Mouse (Mus musculus) lung, adult 2 months (tissue): ENCODE measurements around the gene Peli3.

Experiments
- CTCF ChIP-seq: fragments of 200-500 bp; IDR thresholded peaks from 2 replicates; pipeline ENCODE4 v1.5.1; 2011; ENCODE audit warnings: mild to moderate bottlenecking, low read length, control low read depth; ENCODE audit not compliant: insufficient read depth
- POLR2A ChIP-seq: fragments of 200-500 bp; IDR thresholded peaks from 2 replicates; pipeline ENCODE4 v1.6.1; 2011; ENCODE audit warnings: low read depth, mild to moderate bottlenecking, control low read depth, low read length, borderline replicate concordance; ENCODE audit errors: extremely low read depth

DNA sequence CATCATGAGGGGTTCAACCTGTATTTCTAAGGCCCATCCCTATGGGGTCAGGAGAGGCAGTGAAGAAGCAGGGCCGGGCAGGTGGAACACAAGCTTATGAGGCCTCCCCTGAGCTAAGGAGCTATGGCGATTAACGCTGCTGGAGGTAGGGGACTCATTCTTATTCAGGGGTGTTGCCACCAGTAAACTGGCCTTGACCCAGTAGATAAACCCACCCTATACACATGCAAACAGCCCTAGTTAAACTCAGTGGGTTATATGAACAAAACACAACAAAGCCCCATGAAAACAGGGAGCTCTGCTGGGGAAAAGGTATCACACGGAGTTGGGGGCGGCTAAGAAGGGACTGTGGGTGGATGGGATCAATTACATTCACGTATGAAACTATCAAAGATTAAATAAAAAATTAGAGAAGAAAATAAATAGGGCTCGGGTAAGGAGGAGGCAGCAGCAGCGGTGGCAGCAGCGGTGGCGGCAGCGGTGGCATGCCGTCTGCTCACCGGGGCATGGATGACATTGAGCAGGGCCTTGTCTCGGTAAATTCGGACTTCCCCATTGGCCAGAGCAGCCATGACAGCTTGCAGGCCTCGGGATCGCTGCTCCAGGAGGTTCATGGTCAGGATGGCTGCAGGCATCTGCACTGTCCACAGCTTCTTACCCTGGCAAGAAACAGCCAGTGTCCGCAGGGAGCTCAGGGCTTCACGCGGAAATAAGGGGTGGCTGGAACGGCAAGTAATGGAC is 46.0 kb downstream of the Peli3 start:
- no peak for TF ChIP-seq CTCF
- TF ChIP-seq POLR2A, result no peak
